Mouse (Mus musculus): ENCODE measurements around the gene Tmem117.

DNA sequence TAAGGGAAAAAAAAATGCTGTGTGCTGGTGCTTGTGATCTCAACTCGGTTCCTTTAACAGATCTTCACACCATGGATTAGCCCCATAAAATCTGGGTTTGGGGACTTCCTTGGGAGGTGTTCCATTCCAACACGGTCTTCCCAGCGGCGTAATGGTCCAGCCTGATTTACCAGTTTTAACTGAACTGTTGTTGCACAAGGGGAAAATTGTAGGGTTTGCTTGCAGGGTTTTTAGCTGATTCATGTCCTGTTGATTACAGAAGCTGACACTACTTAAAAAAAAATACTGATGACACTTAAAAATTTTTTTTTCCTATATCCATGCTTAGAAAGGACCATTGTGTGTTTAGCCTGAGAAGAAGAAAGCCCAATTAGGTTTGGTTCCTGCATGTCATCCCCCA is 37.7 kb upstream of the Tmem117 start:
- TF ChIP-seq CTCF (IDR thresholded peaks at IDR 0.05): no peak
- no peak for TF ChIP-seq POLR2A (IDR thresholded peaks at IDR 0.05; ENCODE audit: insufficient read depth, low read depth, low read length)

Measured in heart, adult 2 months (tissue).